Mouse (Mus musculus): Measurements from ENCODE around the gene Gm20671.

- TF ChIP-seq CTCF (IDR thresholded peaks at IDR 0.05; ENCODE audit: borderline replicate concordance, insufficient read depth, low read depth, low read length) (no peak), POLR2A (IDR thresholded peaks at IDR 0.05; ENCODE audit: borderline replicate concordance, insufficient read depth, low read length) (no peak)
Measured at GRCm38 (mm10) chr5:32862469-32863132, 35.7 kb upstream of the Gm20671 start.

Data from cerebellum, adult 2 months (tissue).